Mouse (Mus musculus): ENCODE data around the gene Exog. TPM values are rescaled to one million over a fixed set of nuclear protein-coding genes. Genes with fewer than 3 reads are reported as not detected.

Gene Exog
- polyA plus RNA-seq, 2 experiments, result 14.4 to 28.5 TPM

- Histone ChIP-seq H3K27ac (replicated peaks; ENCODE audit: low read depth, low read length) (no peak overlapping the region), H3K4me2 (replicated peaks; ENCODE audit: low read depth, low read length, severe bottlenecking) (peak overlapping the region; percentile 97), H3K4me3 (replicated peaks; ENCODE audit: low read length) (peak overlapping the region; percentile 84), H3K4me1 (ENCODE audit: control insufficient read depth, insufficient read depth, low read length) (peaks cover 16% of the 10 kb centered on the region), H3K9me3 (ENCODE audit: control insufficient read depth, low read length) (no peaks in the 10 kb centered on the region), H3K36me3 (ENCODE audit: control insufficient read depth, insufficient read depth, low read length) (no peaks in the 10 kb centered on the region), H3K27me3 (ENCODE audit: control insufficient read depth, insufficient read depth, low read length) (no peaks in the 10 kb centered on the region), H3K9ac (ENCODE audit: low read depth, low read length, severe bottlenecking) (peak overlapping the region; percentile 98; the same call in 1 of the 2 replicates)
- DNase-seq (ENCODE audit: low spot score), result no peak
- no peak for ATAC-seq (ENCODE audit: low FRiP score, low read depth)
- 54% methylated on average over 5 of the region's 5 CpGs for WGBS
- no peak for TF ChIP-seq POLR2A (IDR thresholded peaks at IDR 0.05; ENCODE audit: borderline replicate concordance, extremely low read depth, insufficient read depth, insufficient read length)
These were observed 40.7 kb upstream of the Exog start for GRCm38 (mm10) chr9:119404090-119404489.

- H3K36me3 ChIP-seq (ENCODE audit: control insufficient read depth, insufficient read depth, low read length), result no peaks in the 10 kb centered on the region
- DNase-seq (ENCODE audit: low spot score), result no peak
- peaks cover 16% of the 10 kb centered on the region; the same call in 1 of the 2 replicates for H3K9me3 ChIP-seq (ENCODE audit: control insufficient read depth, low read length)
- peaks cover 13% of the 10 kb centered on the region for H3K4me1 ChIP-seq (ENCODE audit: control insufficient read depth, insufficient read depth, low read length)
- no peak for TF ChIP-seq POLR2A (IDR thresholded peaks at IDR 0.05; ENCODE audit: borderline replicate concordance, extremely low read depth, insufficient read depth, insufficient read length)
- no peak overlapping the region for H3K4me3 ChIP-seq (replicated peaks; ENCODE audit: low read length)
- no peaks in the 10 kb centered on the region for H3K27me3 ChIP-seq (ENCODE audit: control insufficient read depth, insufficient read depth, low read length)
- H3K4me2 ChIP-seq (replicated peaks; ENCODE audit: low read depth, low read length, severe bottlenecking), result no peak overlapping the region
- 72% methylated on average over 15 of the region's 15 CpGs for WGBS
- H3K27ac ChIP-seq (replicated peaks; ENCODE audit: low read depth, low read length), result no peak overlapping the region
- no peak overlapping the region for H3K9ac ChIP-seq (ENCODE audit: low read depth, low read length, severe bottlenecking)
- ATAC-seq (ENCODE audit: low FRiP score, low read depth), result no peak
These were observed 36.9 kb upstream of the Exog start for GRCm38 (mm10) chr9:119407884-119408283.

- Histone ChIP-seq H3K4me1 (ENCODE audit: control insufficient read depth, insufficient read depth, low read length) (peaks cover 7% of the 10 kb centered on the region), H3K4me2 (replicated peaks; ENCODE audit: low read depth, low read length, severe bottlenecking) (no peak overlapping the region), H3K9ac (ENCODE audit: low read depth, low read length, severe bottlenecking) (no peak overlapping the region), H3K36me3 (ENCODE audit: control insufficient read depth, insufficient read depth, low read length) (no peaks in the 10 kb centered on the region), H3K9me3 (ENCODE audit: control insufficient read depth, low read length) (peaks cover 20% of the 10 kb centered on the region; the same call in 1 of the 2 replicates), H3K27me3 (ENCODE audit: control insufficient read depth, insufficient read depth, low read length) (no peaks in the 10 kb centered on the region), H3K27ac (replicated peaks; ENCODE audit: low read depth, low read length) (peak overlapping the region; percentile 20; the same call in 1 of the 2 replicates), H3K4me3 (replicated peaks; ENCODE audit: low read length) (no peak overlapping the region)
- DNase-seq (ENCODE audit: low spot score) (no peak), ATAC-seq (ENCODE audit: low FRiP score, low read depth) (peak; percentile 75)
- WGBS, result 79% methylated on average over 11 of the region's 11 CpGs
- TF ChIP-seq POLR2A (IDR thresholded peaks at IDR 0.05; ENCODE audit: borderline replicate concordance, extremely low read depth, insufficient read depth, insufficient read length), result no peak
These were observed 35.7 kb upstream of the Exog start for GRCm38 (mm10) chr9:119408898-119409664.

GRCm38 (mm10) chr9:119409864-119410263, 34.9 kb upstream of the Exog start:
- Histone ChIP-seq H3K27ac (replicated peaks; ENCODE audit: low read depth, low read length) (no peak overlapping the region), H3K36me3 (ENCODE audit: control insufficient read depth, insufficient read depth, low read length) (no peaks in the 10 kb centered on the region), H3K9me3 (ENCODE audit: control insufficient read depth, low read length) (peaks cover 20% of the 10 kb centered on the region; the same call in 1 of the 2 replicates), H3K4me1 (ENCODE audit: control insufficient read depth, insufficient read depth, low read length) (peaks cover 5% of the 10 kb centered on the region), H3K4me3 (replicated peaks; ENCODE audit: low read length) (no peak overlapping the region), H3K9ac (ENCODE audit: low read depth, low read length, severe bottlenecking) (no peak overlapping the region), H3K27me3 (ENCODE audit: control insufficient read depth, insufficient read depth, low read length) (no peaks in the 10 kb centered on the region), H3K4me2 (replicated peaks; ENCODE audit: low read depth, low read length, severe bottlenecking) (no peak overlapping the region)
- 74% methylated on average over 5 of the region's 5 CpGs for WGBS
- DNase-seq (ENCODE audit: low spot score) (no peak), ATAC-seq (ENCODE audit: low FRiP score, low read depth) (no peak)
- TF ChIP-seq POLR2A (IDR thresholded peaks at IDR 0.05; ENCODE audit: borderline replicate concordance, extremely low read depth, insufficient read depth, insufficient read length), result no peak

- no peak for TF ChIP-seq POLR2A (IDR thresholded peaks at IDR 0.05; ENCODE audit: borderline replicate concordance, extremely low read depth, insufficient read depth, insufficient read length)
- Histone ChIP-seq H3K9me3 (ENCODE audit: control insufficient read depth, low read length) (peaks cover 2% of the 10 kb centered on the region; the same call in 1 of the 2 replicates), H3K4me3 (replicated peaks; ENCODE audit: low read length) (no peak overlapping the region), H3K27ac (replicated peaks; ENCODE audit: low read depth, low read length) (peak overlapping the region; percentile 46), H3K4me1 (ENCODE audit: control insufficient read depth, insufficient read depth, low read length) (peaks cover 29% of the 10 kb centered on the region), H3K36me3 (ENCODE audit: control insufficient read depth, insufficient read depth, low read length) (no peaks in the 10 kb centered on the region), H3K9ac (ENCODE audit: low read depth, low read length, severe bottlenecking) (0 out of 2 replicates have a peak overlapping the region, but pooled peaks have one; percentile 12), H3K4me2 (replicated peaks; ENCODE audit: low read depth, low read length, severe bottlenecking) (peak overlapping the region; percentile 25), H3K27me3 (ENCODE audit: control insufficient read depth, insufficient read depth, low read length) (no peaks in the 10 kb centered on the region)
- no peak for ATAC-seq (ENCODE audit: low FRiP score, low read depth)
- WGBS, result 48% methylated on average over 18 of the region's 18 CpGs
- DNase-seq (ENCODE audit: low spot score), result no peak
These were observed 26.7 kb upstream of the Exog start for GRCm38 (mm10) chr9:119418025-119418424.
